Mouse (Mus musculus): ENCODE results near the gene Cuedc1. TPM values are rescaled to one million over a fixed set of nuclear protein-coding genes. Genes with fewer than 3 reads are reported as not detected.
A peak's percentile ranks its signal among the peaks of the same experiment; 100 is the strongest.

Cuedc1 gene
- polyA plus RNA-seq, 1 experiment: 53.2 TPM

DNA sequence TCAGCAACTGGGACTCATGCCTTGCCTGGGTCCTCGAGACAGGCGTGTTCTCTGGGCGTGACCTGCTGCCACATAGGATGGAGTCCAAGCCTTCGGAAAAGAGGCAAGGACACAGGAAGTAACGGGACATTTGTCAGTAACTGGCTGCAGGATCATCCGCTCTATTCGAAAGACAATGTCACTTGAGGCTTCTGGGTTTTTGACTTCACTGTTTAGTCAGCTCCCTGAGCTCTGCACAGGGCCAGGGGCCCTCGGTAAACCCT lies 8.4 kb downstream of the Cuedc1 start:
- TF ChIP-seq CTCF (IDR thresholded peaks at IDR 0.05; ENCODE audit: borderline replicate concordance, extremely low read depth, insufficient read depth, insufficient read length) (no peak), POLR2A (IDR thresholded peaks at IDR 0.05; ENCODE audit: borderline replicate concordance, extremely low read depth, insufficient read depth, insufficient read length, poor library complexity, severe bottlenecking) (no peak)
- no peak for DNase-seq (ENCODE audit: low read depth)

DNA sequence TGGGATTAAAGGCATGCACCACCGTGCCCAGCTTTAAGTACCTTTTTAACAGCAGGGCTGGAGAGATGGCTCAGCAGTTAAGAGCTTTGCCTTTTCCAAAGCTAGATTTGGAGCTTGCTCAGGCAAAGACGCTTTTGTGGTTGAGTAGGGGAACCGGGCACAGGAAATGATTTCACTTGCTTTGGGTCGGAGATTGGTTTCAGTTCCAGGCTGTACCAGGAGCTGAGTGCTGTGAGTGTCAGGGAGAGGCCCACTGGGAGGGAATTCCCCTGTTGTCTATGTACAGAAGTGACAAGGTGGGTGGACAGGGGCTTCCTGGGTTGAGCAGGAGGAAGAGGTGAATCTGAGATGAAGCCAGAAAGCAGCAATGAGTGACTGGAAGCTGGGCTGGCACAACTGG lies 9.5 kb downstream of the Cuedc1 start:
- DNase-seq (ENCODE audit: low read depth): no peak
- TF ChIP-seq CTCF (IDR thresholded peaks at IDR 0.05; ENCODE audit: borderline replicate concordance, extremely low read depth, insufficient read depth, insufficient read length) (no peak), POLR2A (IDR thresholded peaks at IDR 0.05; ENCODE audit: borderline replicate concordance, extremely low read depth, insufficient read depth, insufficient read length, poor library complexity, severe bottlenecking) (no peak)

DNA sequence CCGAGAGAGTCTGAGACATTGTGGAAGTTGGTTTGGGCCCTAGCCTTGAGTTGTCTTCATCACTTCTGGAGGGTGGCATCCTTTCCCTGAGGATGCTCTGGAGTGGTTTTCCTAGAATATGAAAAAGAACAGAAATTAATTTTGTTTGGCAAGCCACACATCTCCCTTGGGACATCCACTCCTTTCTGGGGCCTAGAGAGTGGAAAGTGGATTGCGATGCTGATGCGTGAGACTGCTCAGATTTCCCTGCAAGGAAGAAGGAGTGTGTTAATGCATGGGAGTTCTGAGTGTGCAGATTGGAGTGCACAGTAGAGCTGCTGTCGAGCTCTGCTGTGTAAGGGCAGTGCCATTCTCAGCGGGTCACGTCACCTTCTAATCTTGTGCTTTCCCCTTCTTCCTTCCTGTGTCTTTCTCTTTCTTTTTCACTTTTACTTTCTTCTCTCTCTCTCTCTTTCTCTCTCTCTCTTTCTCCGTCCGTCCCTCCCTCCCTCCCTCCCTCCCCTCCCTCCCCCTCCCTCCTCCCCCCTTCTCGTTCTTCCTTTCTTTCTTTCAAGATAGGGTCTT lies 12.3 kb downstream of the Cuedc1 start:
- TF ChIP-seq POLR2A (IDR thresholded peaks at IDR 0.05; ENCODE audit: borderline replicate concordance, extremely low read depth, insufficient read depth, insufficient read length, poor library complexity, severe bottlenecking) (no peak), CTCF (IDR thresholded peaks at IDR 0.05; ENCODE audit: borderline replicate concordance, extremely low read depth, insufficient read depth, insufficient read length) (no peak)
- DNase-seq (ENCODE audit: low read depth): no peak

DNA sequence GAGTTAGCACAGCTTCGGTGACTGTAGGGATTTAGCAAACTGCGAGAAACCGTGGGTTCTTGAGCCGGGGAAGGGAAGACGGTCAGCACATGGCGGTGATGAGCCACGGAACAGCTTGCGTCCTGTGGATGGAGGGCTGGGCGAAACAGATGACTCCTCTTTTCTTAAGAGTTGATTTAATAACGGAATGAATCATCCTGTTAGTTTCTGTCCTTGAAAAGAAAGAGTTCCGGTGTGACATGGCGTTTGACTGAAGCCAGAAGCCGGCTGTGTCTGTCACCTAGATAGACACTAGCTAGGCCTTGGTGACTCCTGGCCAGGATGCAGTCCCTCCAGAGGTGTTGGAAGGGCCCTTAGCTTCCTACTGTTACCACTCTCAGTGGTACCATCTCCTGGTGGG lies 14.2 kb downstream of the Cuedc1 start:
- no peak for DNase-seq (ENCODE audit: low read depth)
- TF ChIP-seq CTCF (IDR thresholded peaks at IDR 0.05; ENCODE audit: borderline replicate concordance, extremely low read depth, insufficient read depth, insufficient read length) (no peak), POLR2A (IDR thresholded peaks at IDR 0.05; ENCODE audit: borderline replicate concordance, extremely low read depth, insufficient read depth, insufficient read length, poor library complexity, severe bottlenecking) (no peak)

DNA sequence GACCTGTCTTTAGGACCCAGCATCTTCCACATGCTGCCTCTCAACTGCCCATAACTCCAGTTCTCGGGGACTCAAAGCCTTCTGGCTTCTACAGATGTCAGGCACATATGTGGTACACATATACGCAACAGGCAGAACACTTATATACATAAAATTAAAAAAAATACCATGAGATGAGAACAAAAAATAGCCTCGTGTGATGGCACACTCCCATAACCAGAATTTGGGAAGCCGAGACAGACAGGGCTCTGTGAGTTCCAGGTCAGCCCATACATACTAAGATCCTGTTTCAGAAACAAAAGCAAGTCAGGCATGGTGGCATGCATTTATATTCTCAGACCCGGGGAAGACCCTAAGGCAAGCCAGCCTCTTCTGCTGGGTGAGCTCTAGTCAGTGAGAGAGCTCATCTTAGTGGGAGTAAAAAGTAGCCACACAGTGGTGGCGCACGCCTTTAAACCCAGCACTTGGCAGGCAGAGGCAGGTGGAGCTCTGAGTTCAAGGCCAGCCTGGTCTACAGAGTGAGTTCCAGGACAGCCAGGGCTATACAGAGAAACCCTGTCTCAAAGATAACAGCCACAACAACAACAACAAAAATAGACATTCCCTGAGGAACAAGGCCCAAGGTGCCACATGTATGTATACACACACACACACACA lies 14.9 kb downstream of the Cuedc1 start:
- TF ChIP-seq POLR2A (IDR thresholded peaks at IDR 0.05; ENCODE audit: borderline replicate concordance, extremely low read depth, insufficient read depth, insufficient read length, poor library complexity, severe bottlenecking) (no peak), CTCF (IDR thresholded peaks at IDR 0.05; ENCODE audit: borderline replicate concordance, extremely low read depth, insufficient read depth, insufficient read length) (no peak)
- DNase-seq (ENCODE audit: low read depth): no peak

DNA sequence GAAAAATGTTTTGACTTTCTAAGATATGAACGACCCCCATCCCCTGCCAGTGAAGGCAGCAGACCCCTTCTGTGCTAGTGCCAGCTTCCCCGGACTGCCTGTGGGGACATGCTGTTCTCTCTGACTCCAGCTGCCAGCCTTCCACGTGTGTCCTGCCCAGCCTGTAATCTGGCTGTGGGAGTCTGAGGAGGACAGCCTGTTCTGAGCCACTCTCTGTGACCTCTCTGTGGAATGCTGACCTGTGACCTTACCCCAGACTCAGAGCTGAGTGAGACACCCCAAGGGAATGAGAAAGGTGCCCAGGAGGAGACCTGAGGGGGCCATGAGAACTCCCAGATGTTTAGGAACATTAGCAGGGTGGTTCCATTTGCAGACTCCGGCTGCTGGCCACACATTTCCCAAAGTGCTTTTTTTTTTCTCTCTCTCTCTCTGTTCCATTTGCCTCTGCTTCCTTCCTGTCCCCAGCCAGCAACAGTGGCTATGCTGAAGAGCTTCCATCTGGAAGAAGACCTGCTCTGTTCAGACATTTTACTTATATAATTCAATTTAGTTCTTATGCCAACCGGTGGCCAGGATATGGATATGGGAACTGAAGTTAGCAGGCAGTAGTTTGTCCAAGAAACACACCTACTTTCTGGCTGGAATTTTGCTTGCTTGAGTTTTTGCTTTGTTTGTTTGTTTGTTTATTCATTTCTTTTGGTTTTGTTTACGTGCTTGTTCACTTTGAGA lies 15.8 kb downstream of the Cuedc1 start:
- no peak for TF ChIP-seq POLR2A (IDR thresholded peaks at IDR 0.05; ENCODE audit: borderline replicate concordance, extremely low read depth, insufficient read depth, insufficient read length, poor library complexity, severe bottlenecking)
- DNase-seq (ENCODE audit: low read depth): peak; percentile 24

DNA sequence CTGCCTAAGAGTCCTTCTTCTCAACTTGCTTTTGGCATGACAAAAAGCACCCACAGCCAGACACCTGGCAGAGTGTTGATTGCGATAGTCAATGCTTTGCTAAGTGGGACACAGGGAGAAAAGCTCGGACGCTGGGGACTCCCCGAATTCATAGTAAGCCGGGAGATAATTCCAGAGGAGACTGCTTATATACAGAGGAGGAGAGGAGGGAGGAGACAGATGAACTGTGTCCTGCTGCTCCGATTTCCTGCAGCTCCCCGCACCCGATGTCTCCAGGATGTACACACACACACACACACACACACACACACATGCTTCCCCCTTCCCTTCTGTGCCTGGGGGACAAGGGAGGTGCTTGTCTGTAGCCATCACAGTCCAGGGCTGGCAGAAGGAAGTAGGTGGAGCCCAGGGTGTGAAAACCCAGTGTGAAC lies 17.0 kb downstream of the Cuedc1 start:
- peak; percentile 69 for DNase-seq (ENCODE audit: low read depth)
- TF ChIP-seq CTCF (IDR thresholded peaks at IDR 0.05; ENCODE audit: borderline replicate concordance, extremely low read depth, insufficient read depth, insufficient read length): no peak
- no peak for TF ChIP-seq POLR2A (IDR thresholded peaks at IDR 0.05; ENCODE audit: borderline replicate concordance, extremely low read depth, insufficient read depth, insufficient read length, poor library complexity, severe bottlenecking)

DNA sequence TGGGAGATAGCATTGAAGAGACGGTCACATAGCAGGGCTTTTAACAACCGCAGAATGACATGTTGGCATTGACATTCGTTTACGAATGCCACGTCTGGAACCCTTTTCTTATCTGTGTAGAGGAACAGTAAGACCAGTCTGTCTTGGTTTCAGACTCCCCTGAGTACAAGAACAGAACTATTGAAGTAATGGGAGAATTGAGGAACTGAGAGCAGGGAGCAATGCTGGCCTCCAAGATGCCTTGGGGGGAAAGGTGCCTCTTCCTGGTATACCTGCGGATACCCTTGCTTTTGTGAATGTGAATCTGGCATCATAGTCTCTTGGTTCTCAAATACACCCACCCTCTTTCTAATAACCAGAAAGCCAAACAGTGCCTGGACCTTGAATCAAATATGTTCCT lies 18.7 kb downstream of the Cuedc1 start:
- TF ChIP-seq CTCF (IDR thresholded peaks at IDR 0.05; ENCODE audit: borderline replicate concordance, extremely low read depth, insufficient read depth, insufficient read length): no peak
- TF ChIP-seq POLR2A (IDR thresholded peaks at IDR 0.05; ENCODE audit: borderline replicate concordance, extremely low read depth, insufficient read depth, insufficient read length, poor library complexity, severe bottlenecking): no peak
- DNase-seq (ENCODE audit: low read depth): no peak

DNA sequence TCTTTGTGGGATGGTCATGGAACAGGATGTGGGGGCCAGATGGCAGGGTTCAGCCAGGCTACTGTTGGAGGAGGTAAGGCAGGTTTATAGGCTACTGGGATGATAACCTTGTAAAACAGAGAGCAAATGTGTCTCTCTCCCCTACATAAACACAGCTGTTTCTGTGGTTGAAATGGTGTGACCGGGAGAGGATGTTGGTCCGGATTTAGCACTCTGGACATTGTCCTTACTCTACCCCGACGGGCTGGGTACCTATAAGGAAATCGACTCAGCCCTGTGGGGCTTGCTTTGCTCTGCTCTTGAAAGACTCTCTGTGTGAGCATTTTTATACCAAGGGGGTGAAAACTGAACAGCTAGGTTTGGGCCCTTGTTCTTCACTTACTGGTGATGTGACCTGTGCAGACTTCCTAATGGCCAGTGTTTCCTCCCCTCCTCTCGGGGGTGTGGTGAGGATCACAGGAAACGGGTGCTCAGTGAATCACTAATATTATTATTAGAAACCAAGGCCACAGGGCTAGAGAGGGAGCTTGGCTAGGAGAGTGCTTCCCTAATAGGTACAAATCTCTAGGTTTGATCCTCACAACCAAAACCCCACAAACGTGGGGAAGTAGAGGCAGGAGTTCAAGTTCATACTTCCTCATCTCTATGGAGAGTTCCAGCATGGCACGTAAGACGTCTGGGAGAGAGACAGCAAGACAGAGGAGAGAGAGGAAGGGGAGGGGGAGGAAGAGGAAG lies 19.7 kb downstream of the Cuedc1 start:
- TF ChIP-seq POLR2A (IDR thresholded peaks at IDR 0.05; ENCODE audit: borderline replicate concordance, extremely low read depth, insufficient read depth, insufficient read length, poor library complexity, severe bottlenecking) (no peak), CTCF (IDR thresholded peaks at IDR 0.05; ENCODE audit: borderline replicate concordance, extremely low read depth, insufficient read depth, insufficient read length) (no peak)
- DNase-seq (ENCODE audit: low read depth): no peak

DNA sequence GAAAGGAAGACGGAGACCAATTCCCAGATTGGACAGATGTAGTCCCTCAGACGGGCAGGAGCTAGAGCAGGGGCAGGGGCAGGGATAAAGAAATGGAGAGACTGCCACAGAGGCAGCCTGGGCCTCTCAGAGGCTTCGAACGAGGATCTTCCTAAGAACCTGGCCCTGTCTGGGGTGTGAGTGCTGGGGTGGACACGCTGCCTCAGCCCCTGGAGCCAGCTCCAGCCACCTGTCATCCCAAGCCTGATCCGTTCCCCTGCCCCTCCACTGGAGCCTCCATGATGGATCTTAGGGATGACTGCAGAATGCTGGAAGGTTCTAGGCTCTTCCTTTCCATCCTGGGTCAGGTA lies 20.2 kb downstream of the Cuedc1 start:
- TF ChIP-seq CTCF (IDR thresholded peaks at IDR 0.05; ENCODE audit: borderline replicate concordance, extremely low read depth, insufficient read depth, insufficient read length): no peak
- no peak for TF ChIP-seq POLR2A (IDR thresholded peaks at IDR 0.05; ENCODE audit: borderline replicate concordance, extremely low read depth, insufficient read depth, insufficient read length, poor library complexity, severe bottlenecking)
- DNase-seq (ENCODE audit: low read depth): peak; percentile 45

DNA sequence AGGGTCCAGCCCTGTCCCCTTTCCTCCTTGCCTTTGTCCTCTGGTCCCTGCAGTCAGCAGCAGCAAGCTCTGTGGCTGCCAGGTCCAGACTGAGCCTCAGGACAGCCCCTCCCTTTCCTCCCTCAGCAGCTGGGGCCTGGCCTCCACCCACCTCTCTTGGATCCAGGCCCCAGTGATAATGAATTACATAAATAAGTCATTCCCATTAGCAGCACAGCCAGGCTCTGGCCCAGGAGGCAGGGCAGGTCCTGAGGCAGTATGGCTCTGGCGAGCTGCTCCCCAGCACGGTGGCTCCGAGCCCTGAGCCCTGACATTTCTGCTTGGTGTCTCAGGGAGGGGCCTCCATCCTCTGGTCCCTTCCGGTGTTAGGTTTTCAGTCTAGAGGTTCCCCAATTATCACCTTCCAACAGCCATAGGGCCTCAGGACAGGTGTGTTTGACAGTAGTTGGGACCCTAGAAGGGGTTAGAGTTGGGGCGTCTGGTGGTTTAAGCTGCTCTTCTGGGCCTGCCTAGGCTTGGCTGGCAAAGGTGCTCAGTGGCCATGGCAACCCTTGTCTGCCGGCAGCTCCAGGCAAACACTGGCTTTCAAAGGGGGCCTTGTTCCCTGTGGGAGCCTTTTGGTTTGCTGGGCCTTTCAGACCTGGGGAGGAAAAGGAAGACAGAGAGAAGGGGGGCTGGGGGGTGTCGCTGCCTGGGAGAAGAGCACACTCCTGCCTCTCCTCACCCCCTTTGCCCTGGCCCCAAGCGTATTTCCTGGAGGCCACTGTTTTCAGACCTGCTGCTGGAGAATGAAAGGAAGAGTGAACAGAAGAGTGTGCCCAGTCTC lies 21.2 kb downstream of the Cuedc1 start:
- TF ChIP-seq CTCF (IDR thresholded peaks at IDR 0.05; ENCODE audit: borderline replicate concordance, extremely low read depth, insufficient read depth, insufficient read length) (no peak), POLR2A (IDR thresholded peaks at IDR 0.05; ENCODE audit: borderline replicate concordance, extremely low read depth, insufficient read depth, insufficient read length, poor library complexity, severe bottlenecking) (no peak)
- DNase-seq (ENCODE audit: low read depth): peak; percentile 97

Measured in brain, embryonic 14.5 days (tissue).